Mouse (Mus musculus) neural tube, embryonic 11.5 days (tissue): ENCODE results near the gene Relt. TPM values are rescaled to one million over a fixed set of nuclear protein-coding genes. Genes with fewer than 3 reads are reported as not detected.

ENCODE experiments used
- ATAC-seq: fragments of 200-750 bp; cut with Nextera tagmentation; 2 replicates; pipeline ENCODE4 v1.8.0; 2017; ENCODE audit warnings: moderate number of reproducible peaks, mild to moderate bottlenecking, moderate TSS enrichment, moderate library complexity; ENCODE audit not compliant: insufficient read depth, low FRiP score, low TSS enrichment
- DNase-seq: peaks from one replicate; pipeline ENCODE4 v3.0.0-alpha.2; 2015; ENCODE audit warnings: low spot score
- H3K27ac ChIP-seq: fragments of 300-500 bp; sonication (generic); 2 replicates; pipeline ENCODE4 v1.5.1; 2014; ENCODE audit warnings: low read depth, mild to moderate bottlenecking, low read length
- H3K27me3 ChIP-seq: fragments of 300-500 bp; sonication (generic); 2 replicates; pipeline ENCODE4 v1.6.1; 2014; ENCODE audit warnings: mild to moderate bottlenecking, low read length, mixed read lengths; ENCODE audit not compliant: control insufficient read depth, insufficient read depth
- H3K36me3 ChIP-seq: fragments of 300-500 bp; sonication (generic); 2 replicates; pipeline ENCODE4 v1.6.1; 2014; ENCODE audit warnings: mild to moderate bottlenecking, low read length, moderate library complexity, mixed read lengths; ENCODE audit not compliant: control insufficient read depth, insufficient read depth
- H3K4me1 ChIP-seq: fragments of 300-500 bp; sonication (generic); 2 replicates; pipeline ENCODE4 v1.6.1; 2014; ENCODE audit warnings: low read length, mixed read lengths; ENCODE audit not compliant: control insufficient read depth, insufficient read depth
- H3K4me2 ChIP-seq: fragments of 300-500 bp; sonication (generic); 2 replicates; pipeline ENCODE4 v1.6.1; 2014; ENCODE audit warnings: low read depth, mild to moderate bottlenecking, moderate library complexity
- H3K4me3 ChIP-seq: fragments of 300-500 bp; sonication (generic); 2 replicates; pipeline ENCODE4 v1.5.1; 2014; ENCODE audit warnings: low read depth, low read length
- H3K9ac ChIP-seq: fragments of 300-500 bp; sonication (generic); 2 replicates; pipeline ENCODE4 v1.6.1; 2014; ENCODE audit warnings: mild to moderate bottlenecking, low read length
- H3K9me3 ChIP-seq: fragments of 300-500 bp; sonication (generic); 2 replicates; pipeline ENCODE4 v1.6.1; 2016; ENCODE audit warnings: low read length; ENCODE audit not compliant: control insufficient read depth
- WGBS: fragments of 180-500 bp; shearing (Covaris S2); extraction: QIAGEN DNeasy Blood & Tissue Kit; methylation state at CpG from one replicate; pipeline ENCODE4 v1.1.7; 2014; 5-methylcytosine and 5-hydroxymethylcytosine counted together
- polyA plus RNA-seq: library from polyadenylated mRNA; unstranded; fragments of >200 nt; fragmentation: Nextera tagmentation; extraction: Ambion mirVana; gene quantifications from 2 replicates; pipeline ENCODE4 v1.2.1, GENCODE M21; 2014

Gene Relt
- polyA plus RNA-seq, 1 experiment from 2014 or later = 3.9 TPM

DNA sequence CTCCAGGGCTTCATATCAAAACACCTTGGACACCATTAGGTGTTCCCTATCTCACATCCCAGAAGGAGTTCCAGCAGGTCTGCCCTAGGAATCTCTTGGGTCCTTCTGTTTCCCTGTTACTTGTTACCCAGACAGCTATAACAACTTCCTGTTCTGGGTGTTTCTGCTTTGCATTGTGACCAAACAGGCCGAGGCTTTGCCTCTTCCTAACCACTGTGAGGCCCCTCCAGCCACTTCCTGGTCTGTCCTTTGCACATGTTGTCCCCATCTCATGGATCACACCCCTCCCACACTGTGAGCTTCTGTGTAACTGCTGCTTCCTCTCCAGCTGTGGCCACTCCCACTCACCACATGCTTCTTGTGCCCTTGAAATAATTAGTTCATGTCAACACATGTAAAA, 17.8 kb downstream of the Relt start:
- Histone ChIP-seq H3K4me1 (no peaks in the 10 kb centered on the region), H3K9me3 (no peaks in the 10 kb centered on the region), H3K4me3 (no peak overlapping the region), H3K9ac (no peak overlapping the region), H3K27ac (no peak overlapping the region), H3K4me2 (no peak overlapping the region), H3K27me3 (no peaks in the 10 kb centered on the region), H3K36me3 (peaks cover 3% of the 10 kb centered on the region)
- no peak for DNase-seq
- 33% methylated on average over 1 of the region's 1 CpGs for WGBS
- no peak for ATAC-seq

DNA sequence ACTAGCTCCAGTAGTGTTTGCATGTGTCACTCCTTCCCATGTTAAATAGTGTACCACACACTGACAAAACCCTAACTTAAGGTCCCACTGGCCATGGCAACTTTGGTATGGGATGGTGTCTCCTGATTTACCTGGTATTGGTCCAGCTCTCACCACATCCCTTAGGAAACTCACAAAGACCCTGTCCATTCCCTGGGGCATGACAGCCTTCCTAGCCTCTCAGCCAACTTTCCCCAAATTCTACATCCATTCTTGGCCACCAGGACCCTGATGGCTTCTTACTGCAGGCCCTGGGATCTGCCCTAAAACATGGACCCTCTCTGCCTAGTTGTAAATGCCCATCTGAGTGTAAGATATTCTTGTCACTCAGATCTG, 18.2 kb downstream of the Relt start:
- no peak overlapping the region for H3K27ac ChIP-seq
- no peak overlapping the region for H3K4me2 ChIP-seq
- H3K9ac ChIP-seq = no peak overlapping the region
- H3K9me3 ChIP-seq = no peaks in the 10 kb centered on the region
- peaks cover 3% of the 10 kb centered on the region for H3K36me3 ChIP-seq
- H3K4me3 ChIP-seq = no peak overlapping the region
- H3K4me1 ChIP-seq = no peaks in the 10 kb centered on the region
- H3K27me3 ChIP-seq = no peaks in the 10 kb centered on the region
- ATAC-seq = no peak
- peak; percentile 6 for DNase-seq

DNA sequence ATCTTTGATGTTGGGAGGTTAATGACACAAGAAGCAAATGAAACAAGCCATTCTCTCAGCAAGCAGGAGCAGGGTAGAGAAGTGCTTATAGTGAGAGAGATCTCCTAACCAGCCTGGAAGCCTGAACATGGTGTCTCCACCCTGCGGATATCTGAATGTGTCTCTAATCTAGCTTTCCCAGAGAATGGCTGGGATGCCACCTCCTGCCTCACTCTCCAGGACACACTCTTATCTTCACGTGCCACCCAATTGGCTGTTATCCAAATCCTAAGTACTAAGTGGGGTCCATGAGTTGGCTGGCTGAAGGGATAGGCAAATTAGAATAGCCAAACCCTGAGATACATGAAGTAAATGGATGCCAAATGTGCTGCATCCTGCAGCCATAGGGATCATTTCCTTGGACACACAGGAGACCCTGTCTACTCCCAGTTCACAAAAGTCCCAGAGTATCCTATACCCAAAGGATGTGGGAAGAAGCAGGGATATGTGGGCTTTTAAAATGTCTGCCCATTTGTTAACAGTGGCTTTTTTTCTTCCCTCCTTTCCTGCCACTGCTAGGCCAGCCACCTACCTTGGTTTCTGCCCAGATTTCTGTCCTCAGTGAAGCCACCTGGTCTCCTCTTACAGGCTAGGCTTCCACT, 18.7 kb downstream of the Relt start:
- no peaks in the 10 kb centered on the region for H3K4me1 ChIP-seq
- ATAC-seq (no peak), DNase-seq (peak; percentile 8)
- no peak overlapping the region for H3K4me2 ChIP-seq
- no peaks in the 10 kb centered on the region for H3K27me3 ChIP-seq
- H3K4me3 ChIP-seq = no peak overlapping the region
- peaks cover 3% of the 10 kb centered on the region for H3K36me3 ChIP-seq
- 89% methylated on average over 2 of the region's 2 CpGs for WGBS
- no peak overlapping the region for H3K9ac ChIP-seq
- no peak overlapping the region for H3K27ac ChIP-seq
- H3K9me3 ChIP-seq = no peaks in the 10 kb centered on the region

DNA sequence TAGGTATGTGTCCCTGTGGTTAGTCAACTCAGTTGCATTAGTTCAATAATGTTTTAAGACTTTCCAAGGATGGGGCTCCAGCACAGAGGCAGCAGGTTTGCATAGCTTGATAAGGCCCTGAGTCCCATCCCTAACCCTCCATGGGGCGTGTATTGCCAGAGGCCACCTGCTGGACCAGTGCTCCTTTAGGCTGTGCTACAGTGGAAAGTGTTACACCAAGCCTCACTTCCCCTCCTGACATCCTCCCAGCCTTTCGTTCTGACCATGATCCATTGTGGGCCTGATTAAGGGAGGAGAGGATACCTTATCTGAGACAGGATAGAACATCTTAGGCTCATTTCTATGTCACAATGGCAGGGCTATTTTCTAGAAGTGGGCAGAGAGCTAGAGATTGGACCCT, 19.4 kb downstream of the Relt start:
- Histone ChIP-seq H3K36me3 (peaks cover 3% of the 10 kb centered on the region), H3K4me1 (no peaks in the 10 kb centered on the region), H3K9me3 (no peaks in the 10 kb centered on the region), H3K27me3 (no peaks in the 10 kb centered on the region), H3K4me2 (no peak overlapping the region), H3K4me3 (no peak overlapping the region), H3K27ac (no peak overlapping the region), H3K9ac (no peak overlapping the region)
- DNase-seq (no peak), ATAC-seq (no peak)
- WGBS = 87% methylated on average over 2 of the region's 2 CpGs

DNA sequence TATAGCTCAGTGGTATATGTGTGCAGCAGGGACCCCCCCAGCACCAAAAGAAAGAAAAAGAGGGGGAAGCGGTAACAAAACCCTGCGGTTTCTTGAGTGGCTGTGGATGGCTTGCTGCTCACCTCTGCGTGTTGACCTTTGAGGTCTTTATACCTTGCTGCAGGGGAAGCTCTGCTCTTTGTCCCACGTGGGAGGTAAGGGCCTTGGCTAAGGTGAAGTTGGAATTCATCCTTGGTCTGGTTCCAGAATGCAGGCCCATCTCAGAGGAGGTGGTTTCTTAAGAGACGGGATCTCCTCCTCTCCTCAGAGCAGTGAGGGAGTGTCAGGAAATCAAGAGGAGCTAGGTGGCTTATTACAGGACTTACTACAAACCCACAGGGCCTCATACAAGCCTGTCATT, 21.1 kb downstream of the Relt start:
- ATAC-seq = no peak
- H3K9ac ChIP-seq = no peak overlapping the region
- 92% methylated on average over 5 of the region's 5 CpGs for WGBS

DNA sequence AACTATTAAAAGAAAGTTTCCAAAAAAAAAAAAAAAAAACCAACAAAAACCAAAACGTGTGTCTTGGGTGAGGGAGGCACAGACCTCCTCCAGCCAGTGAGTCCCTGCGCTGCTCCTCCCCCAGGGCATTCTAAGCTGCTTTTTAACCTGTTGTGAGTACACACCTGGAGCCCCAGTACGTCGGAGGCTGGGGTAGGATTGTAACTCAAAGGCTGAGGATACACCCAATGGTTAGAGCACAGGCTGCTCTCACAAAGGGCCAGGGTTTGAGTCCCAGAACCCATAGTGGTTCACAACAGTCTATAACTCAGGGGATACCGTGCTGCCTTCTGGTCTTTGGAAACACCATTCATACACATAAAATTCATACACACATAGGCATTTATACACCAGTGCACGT, 21.6 kb downstream of the Relt start:
- H3K27me3 ChIP-seq = no peaks in the 10 kb centered on the region
- peaks cover 3% of the 10 kb centered on the region for H3K36me3 ChIP-seq
- no peak for DNase-seq
- no peaks in the 10 kb centered on the region for H3K4me1 ChIP-seq
- H3K9ac ChIP-seq = no peak overlapping the region
- no peak overlapping the region for H3K4me3 ChIP-seq
- H3K4me2 ChIP-seq = no peak overlapping the region
- no peaks in the 10 kb centered on the region for H3K9me3 ChIP-seq
- 91% methylated on average over 6 of the region's 6 CpGs for WGBS
- ATAC-seq = no peak
- no peak overlapping the region for H3K27ac ChIP-seq

More for the DNA sequence above, 21.1 kb downstream of the Relt start:
- Histone ChIP-seq H3K4me1 (no peaks in the 10 kb centered on the region), H3K4me2 (no peak overlapping the region), H3K27me3 (no peaks in the 10 kb centered on the region), H3K4me3 (no peak overlapping the region), H3K27ac (no peak overlapping the region), H3K9me3 (no peaks in the 10 kb centered on the region), H3K36me3 (peaks cover 3% of the 10 kb centered on the region)
- peak; percentile 6 for DNase-seq

DNA sequence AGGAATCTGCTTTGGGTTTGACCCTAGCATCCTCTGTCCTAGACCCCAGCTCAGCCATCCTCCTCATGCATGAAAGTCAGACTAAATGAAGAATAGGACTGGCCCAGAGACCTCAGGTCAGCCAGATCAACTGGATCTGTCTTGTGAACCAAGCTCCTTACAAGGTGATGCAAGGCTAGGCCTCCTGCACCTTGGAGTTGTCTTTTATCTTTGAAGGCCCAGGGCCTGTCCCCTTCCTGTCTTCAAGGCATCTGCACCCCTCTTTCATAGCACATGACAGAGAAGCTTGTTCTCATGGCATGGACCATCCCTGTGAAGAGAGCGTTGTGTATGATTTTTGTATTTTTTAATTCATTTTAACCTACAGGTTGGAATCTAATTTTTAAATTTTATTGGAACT, 22.3 kb downstream of the Relt start:
- Histone ChIP-seq H3K27ac (no peak overlapping the region), H3K27me3 (no peaks in the 10 kb centered on the region), H3K9ac (no peak overlapping the region), H3K9me3 (no peaks in the 10 kb centered on the region), H3K36me3 (peaks cover 5% of the 10 kb centered on the region), H3K4me2 (no peak overlapping the region), H3K4me1 (no peaks in the 10 kb centered on the region), H3K4me3 (no peak overlapping the region)
- DNase-seq (peak; percentile 5), ATAC-seq (no peak)
- 98% methylated on average over 1 of the region's 1 CpGs for WGBS

DNA sequence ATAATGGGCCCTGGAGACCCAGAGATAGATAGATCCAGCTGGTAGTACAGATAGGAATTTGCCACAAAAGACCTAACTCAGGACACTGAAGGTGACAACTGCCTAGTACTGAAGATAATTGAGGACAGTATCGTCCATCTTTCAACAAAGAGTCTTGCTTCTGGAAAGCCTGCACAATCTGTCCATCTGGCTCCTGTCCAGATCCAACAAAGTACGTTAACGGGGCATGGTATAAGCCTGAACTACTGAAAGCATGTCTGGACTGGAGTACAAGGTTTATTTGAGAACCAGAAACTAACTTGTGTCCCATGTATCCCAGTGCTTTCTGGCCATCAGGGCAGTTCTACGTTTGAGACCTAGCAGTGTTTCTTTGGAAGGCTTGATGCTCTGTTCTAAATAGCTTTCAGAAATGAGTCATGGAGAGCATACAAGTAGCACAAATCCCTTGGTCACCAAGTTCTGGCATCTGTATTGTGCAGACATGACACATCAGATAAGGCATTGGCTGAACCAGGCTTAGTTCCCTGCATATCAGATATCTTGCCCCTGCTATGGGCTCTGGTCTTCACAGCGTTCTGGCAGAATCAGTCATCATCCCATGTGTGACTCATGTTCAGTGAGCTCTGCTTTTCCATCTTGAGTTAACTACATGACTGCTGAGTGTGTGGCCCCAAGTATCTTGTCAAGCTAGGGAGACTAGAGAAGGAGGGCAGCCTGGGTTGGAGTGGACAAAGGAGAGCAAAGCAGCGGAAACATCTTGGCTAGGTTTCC, 23.4 kb downstream of the Relt start:
- DNase-seq (no peak), ATAC-seq (no peak)
- Histone ChIP-seq H3K27me3 (no peaks in the 10 kb centered on the region), H3K4me2 (no peak overlapping the region), H3K36me3 (peaks cover 5% of the 10 kb centered on the region), H3K9me3 (no peaks in the 10 kb centered on the region), H3K4me1 (no peaks in the 10 kb centered on the region), H3K9ac (no peak overlapping the region), H3K27ac (no peak overlapping the region), H3K4me3 (no peak overlapping the region)
- WGBS = 94% methylated on average over 6 of the region's 6 CpGs

DNA sequence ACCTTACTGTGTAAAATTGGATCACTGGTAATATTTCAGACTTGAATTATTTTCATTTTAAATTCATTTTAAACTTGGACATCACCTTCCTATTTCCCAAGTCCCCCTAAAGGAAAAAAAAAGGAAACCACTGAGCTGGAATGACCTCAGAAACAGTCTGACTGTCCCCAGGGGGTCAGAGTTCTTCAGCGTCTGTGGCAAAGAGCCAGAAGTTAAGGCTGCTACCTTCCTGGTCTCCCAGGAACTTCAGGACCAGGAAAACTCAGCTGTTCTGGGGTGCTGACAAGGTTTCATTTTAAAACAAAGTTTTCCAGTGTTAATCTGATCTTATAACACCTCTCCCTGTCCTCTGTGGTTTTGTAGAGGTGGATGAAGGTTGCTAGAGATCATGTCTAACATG, 25.5 kb downstream of the Relt start:
- no peak for ATAC-seq
- no peaks in the 10 kb centered on the region for H3K9me3 ChIP-seq
- H3K27me3 ChIP-seq = no peaks in the 10 kb centered on the region
- no peak overlapping the region for H3K4me3 ChIP-seq
- H3K9ac ChIP-seq = no peak overlapping the region
- no peak for DNase-seq
- no peaks in the 10 kb centered on the region for H3K4me1 ChIP-seq
- H3K27ac ChIP-seq = no peak overlapping the region
- H3K36me3 ChIP-seq = peaks cover 8% of the 10 kb centered on the region
- WGBS = 43% methylated on average over 1 of the region's 1 CpGs
- H3K4me2 ChIP-seq = no peak overlapping the region
